Mouse (Mus musculus) embryonic facial prominence, embryonic 13.5 days (tissue): ENCODE measurements at regions not wholly inside any gene's neighbourhood (a gene's known extent, or its start where the extent isn't known, plus 50 kb on each side); places are given as distances from the start of the nearest gene placed in this dataset.

Experiments used
- ATAC-seq: fragments of 200-750 bp; cut with Nextera tagmentation; 2 replicates; pipeline ENCODE4 v1.8.0; 2017; ENCODE audit warnings: low read depth; ENCODE audit not compliant: insufficient number of reproducible peaks, insufficient read depth, low FRiP score, low TSS enrichment
- H3K27ac ChIP-seq: fragments of 300-500 bp; sonication (generic); 2 replicates; pipeline ENCODE4 v1.5.1; 2015; ENCODE audit warnings: moderate library complexity, mild to moderate bottlenecking, inconsistent platforms
- H3K27me3 ChIP-seq: fragments of 300-500 bp; sonication (generic); 2 replicates; pipeline ENCODE4 v1.6.1; 2015; ENCODE audit warnings: mild to moderate bottlenecking, inconsistent platforms
- H3K36me3 ChIP-seq: fragments of 300-500 bp; sonication (generic); 2 replicates; pipeline ENCODE4 v1.6.1; 2015; ENCODE audit warnings: mild to moderate bottlenecking, inconsistent platforms
- H3K4me1 ChIP-seq: fragments of 300-500 bp; sonication (generic); 2 replicates; pipeline ENCODE4 v1.6.1; 2015; ENCODE audit warnings: inconsistent platforms
- H3K4me2 ChIP-seq: fragments of 300-500 bp; sonication (generic); 2 replicates; pipeline ENCODE4 v1.6.1; 2015; ENCODE audit warnings: moderate library complexity, mild to moderate bottlenecking, inconsistent platforms
- H3K4me3 ChIP-seq: fragments of 300-500 bp; sonication (generic); 2 replicates; pipeline ENCODE4 v1.5.1; 2015; ENCODE audit warnings: mild to moderate bottlenecking, inconsistent platforms
- H3K9ac ChIP-seq: fragments of 300-500 bp; sonication (generic); 2 replicates; pipeline ENCODE4 v1.6.1; 2015; ENCODE audit warnings: mild to moderate bottlenecking, inconsistent platforms
- H3K9me3 ChIP-seq: fragments of 300-500 bp; sonication (generic); 2 replicates; pipeline ENCODE4 v1.6.1; 2016; ENCODE audit warnings: inconsistent platforms
- WGBS: fragments of 180-500 bp; shearing (Covaris S2); methylation state at CpG from one replicate; pipeline ENCODE4 v1.1.7; 2015; ENCODE audit warnings: mixed read lengths; 5-methylcytosine and 5-hydroxymethylcytosine counted together

DNA sequence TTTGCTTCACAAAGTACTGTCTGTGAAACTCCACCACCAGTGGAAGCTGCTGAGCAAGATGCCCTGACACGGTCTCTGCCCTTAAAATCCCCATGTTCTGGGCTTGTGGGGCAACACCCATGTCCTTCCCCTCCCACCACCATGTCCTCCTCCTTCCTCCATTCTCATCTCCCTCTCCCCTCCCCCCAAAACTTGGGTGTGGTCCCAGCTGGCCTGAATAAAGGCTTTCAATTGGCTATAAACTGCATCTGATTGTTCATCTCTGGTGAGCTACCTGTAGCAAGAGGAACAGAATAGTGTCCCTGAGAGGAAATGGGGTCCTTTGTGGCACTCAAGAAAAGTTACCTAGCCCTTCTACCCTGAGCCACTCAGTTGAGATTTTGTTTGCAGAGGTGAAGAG is 91.8 kb downstream of the Slc16a9 start:
- 92% methylated on average over 1 of the region's 1 CpGs for WGBS
- H3K9ac ChIP-seq, result no peak overlapping the region
- no peaks in the 10 kb centered on the region for H3K4me1 ChIP-seq
- H3K4me2 ChIP-seq, result no peak overlapping the region
- ATAC-seq, result no peak
- H3K36me3 ChIP-seq, result no peaks in the 10 kb centered on the region
- H3K27me3 ChIP-seq, result no peaks in the 10 kb centered on the region
- no peak overlapping the region for H3K27ac ChIP-seq
- H3K4me3 ChIP-seq, result no peak overlapping the region
- peaks cover 4% of the 10 kb centered on the region; the same call in 1 of the 2 replicates for H3K9me3 ChIP-seq

DNA sequence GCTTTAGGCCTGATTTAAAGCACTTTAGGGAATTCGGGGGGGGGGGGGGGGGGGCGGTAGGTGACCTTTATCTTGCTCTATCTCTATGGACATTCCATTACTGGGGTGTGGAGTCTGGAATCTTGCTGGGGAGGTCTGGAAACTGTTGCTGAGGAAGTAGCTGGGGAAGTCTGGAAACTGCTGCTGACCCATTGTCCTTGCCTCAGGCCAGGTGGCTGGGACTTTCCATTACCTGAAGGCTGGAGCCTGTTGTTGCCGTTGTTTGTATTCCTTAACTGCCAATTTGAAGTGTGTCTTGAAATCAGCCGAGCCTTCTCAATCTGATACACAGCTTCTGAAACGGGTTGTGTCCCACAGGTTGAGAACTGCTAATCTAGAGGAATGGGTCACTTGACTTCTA is 80.9 kb upstream of the Fam13c start:
- no peaks in the 10 kb centered on the region for H3K9me3 ChIP-seq
- ATAC-seq, result no peak
- no peak overlapping the region for H3K4me3 ChIP-seq
- no peaks in the 10 kb centered on the region for H3K36me3 ChIP-seq
- no peaks in the 10 kb centered on the region for H3K27me3 ChIP-seq
- H3K4me1 ChIP-seq, result no peaks in the 10 kb centered on the region
- H3K27ac ChIP-seq, result no peak overlapping the region
- WGBS, result 67% methylated on average over 5 of the region's 5 CpGs
- H3K9ac ChIP-seq, result no peak overlapping the region
- H3K4me2 ChIP-seq, result no peak overlapping the region

DNA sequence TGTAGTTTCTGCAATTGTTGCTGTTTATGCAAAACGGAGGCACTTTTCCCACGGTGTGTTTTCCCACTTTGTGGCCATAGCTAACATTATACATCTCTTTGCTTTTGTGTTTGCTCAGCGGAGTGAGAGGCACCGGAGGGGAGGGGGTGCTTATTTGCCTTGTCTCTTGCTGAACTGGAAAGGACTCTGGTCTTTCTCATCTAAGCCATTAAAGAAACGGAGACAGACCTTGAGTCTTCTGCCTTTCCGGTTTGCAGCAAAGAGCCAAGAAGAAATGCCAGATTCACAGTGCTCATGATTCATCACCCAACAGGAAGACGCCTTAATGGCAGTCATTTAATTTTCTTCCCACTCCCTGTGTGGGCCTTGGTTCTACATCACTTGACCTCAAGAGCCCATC is 80.4 kb upstream of the Fam13c start:
- Histone ChIP-seq H3K27ac (no peak overlapping the region), H3K9ac (no peak overlapping the region), H3K27me3 (no peaks in the 10 kb centered on the region), H3K4me2 (no peak overlapping the region), H3K4me1 (no peaks in the 10 kb centered on the region), H3K4me3 (no peak overlapping the region), H3K9me3 (no peaks in the 10 kb centered on the region), H3K36me3 (no peaks in the 10 kb centered on the region)
- 82% methylated on average over 7 of the region's 7 CpGs for WGBS
- no peak for ATAC-seq

DNA sequence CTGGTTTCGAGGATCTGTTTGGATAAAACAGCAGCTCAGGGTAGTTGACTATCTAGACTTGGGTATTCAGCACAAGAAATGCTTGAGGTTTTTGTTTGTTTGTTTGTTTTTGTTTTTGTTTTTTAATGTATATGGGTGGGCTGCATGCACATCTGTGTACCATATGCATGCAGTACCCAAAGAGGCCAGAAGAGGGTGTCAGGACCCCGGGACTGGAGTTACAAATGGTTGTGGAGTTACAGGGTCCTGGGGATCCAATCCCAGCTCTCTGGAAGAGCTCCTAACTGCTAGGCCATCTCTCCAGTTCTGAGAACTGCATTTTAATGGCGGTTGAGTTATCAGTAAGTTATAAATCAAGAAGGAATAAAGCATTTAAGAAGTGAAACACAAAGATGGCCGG is 77.2 kb upstream of the Fam13c start:
- no peak for ATAC-seq
- H3K36me3 ChIP-seq, result no peaks in the 10 kb centered on the region
- WGBS, result 76% methylated on average over 4 of the region's 4 CpGs
- no peaks in the 10 kb centered on the region for H3K27me3 ChIP-seq
- H3K27ac ChIP-seq, result no peak overlapping the region
- H3K9ac ChIP-seq, result no peak overlapping the region
- no peaks in the 10 kb centered on the region for H3K9me3 ChIP-seq
- 0 out of 2 replicates have a peak, but pooled peaks cover 6% of the 10 kb centered on the region for H3K4me1 ChIP-seq
- no peak overlapping the region for H3K4me2 ChIP-seq
- no peak overlapping the region for H3K4me3 ChIP-seq

DNA sequence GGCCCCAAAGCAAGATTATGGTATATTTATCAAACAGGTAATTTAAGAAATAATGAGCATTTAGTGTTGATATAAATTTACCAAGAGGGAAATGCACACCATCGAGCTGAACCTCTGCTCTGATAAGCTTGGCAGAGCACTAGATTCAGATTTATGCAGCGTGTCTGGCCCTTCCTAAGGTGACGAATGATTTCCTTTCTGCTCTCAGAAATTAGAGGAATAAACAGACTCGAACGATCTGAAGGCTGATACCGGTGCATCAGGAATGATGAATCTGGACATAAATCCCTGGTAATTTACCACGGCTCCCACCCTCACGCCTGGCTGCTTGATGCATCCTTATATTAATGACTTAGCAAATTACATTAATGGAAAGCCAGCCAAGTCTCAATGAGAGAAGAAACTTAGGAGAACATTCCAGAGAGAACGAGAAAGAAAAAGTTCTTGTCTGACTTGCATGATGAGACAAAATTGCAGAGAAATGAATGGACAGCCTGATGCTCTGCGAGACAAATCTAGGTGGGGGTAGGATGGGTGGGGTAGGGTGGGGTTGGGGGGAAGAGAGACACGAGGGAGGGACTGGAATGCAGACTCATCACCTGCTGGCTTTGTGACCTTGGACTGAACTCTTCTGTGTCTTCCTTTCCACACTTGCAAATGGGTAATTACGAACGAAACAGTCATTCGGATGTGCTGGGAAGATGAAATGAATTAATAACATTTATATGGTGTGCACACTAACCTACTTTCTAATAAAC is 75.9 kb upstream of the Fam13c start:
- ATAC-seq, result no peak

DNA sequence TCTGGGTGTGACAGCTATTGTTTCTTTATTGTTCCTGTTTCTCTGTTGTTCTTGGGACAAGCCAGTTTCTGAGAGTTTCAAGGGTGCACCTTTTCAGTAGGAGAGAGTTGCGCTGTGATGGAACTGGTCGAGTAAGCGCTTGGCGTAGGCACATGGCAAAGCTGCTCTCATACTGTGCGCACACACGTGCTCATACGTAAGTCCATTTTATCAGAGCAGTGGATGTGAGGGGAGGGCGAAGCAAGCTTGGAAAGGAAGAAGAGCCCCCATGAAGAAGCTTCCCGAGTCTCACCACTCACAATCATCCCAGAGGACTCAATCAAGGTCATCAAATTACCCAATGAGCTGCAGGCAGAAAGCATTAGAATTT is 75.3 kb upstream of the Fam13c start:
- no peaks in the 10 kb centered on the region for H3K27me3 ChIP-seq
- H3K36me3 ChIP-seq, result no peaks in the 10 kb centered on the region
- no peaks in the 10 kb centered on the region for H3K9me3 ChIP-seq
- no peak overlapping the region for H3K4me2 ChIP-seq
- no peak overlapping the region for H3K4me3 ChIP-seq
- H3K9ac ChIP-seq, result no peak overlapping the region
- no peak for ATAC-seq
- no peak overlapping the region for H3K27ac ChIP-seq
- H3K4me1 ChIP-seq, result 0 out of 2 replicates have a peak, but pooled peaks cover 9% of the 10 kb centered on the region
- WGBS, result 87% methylated on average over 9 of the region's 9 CpGs

More for the DNA sequence above, 75.9 kb upstream of the Fam13c start:
- Histone ChIP-seq H3K4me2 (no peak overlapping the region), H3K4me1 (0 out of 2 replicates have a peak, but pooled peaks cover 9% of the 10 kb centered on the region), H3K9ac (no peak overlapping the region), H3K27ac (no peak overlapping the region), H3K27me3 (no peaks in the 10 kb centered on the region), H3K9me3 (no peaks in the 10 kb centered on the region), H3K36me3 (no peaks in the 10 kb centered on the region), H3K4me3 (no peak overlapping the region)
- WGBS, result 72% methylated on average over 14 of the region's 14 CpGs

DNA sequence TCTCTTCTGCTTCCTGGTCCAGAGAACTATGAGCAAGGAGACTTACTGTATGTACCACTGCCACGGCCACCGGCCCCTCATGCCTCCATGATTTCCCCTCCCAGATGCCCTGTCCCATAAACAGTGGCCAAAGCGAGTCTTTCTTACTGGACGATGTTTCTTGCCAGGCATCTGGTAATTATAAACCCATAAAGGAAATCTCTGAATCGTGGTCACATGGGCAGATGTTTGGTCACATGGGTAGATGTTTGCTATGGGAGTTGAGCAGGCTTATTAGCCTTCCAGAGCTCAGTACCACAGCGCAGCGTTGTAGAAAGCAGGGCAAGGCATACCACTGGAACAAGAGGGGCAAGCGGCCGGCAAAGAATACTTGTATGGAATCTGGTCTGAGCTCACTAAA is 74.8 kb upstream of the Fam13c start:
- Histone ChIP-seq H3K27me3 (no peaks in the 10 kb centered on the region), H3K9me3 (no peaks in the 10 kb centered on the region), H3K36me3 (no peaks in the 10 kb centered on the region), H3K9ac (no peak overlapping the region), H3K4me2 (no peak overlapping the region), H3K4me1 (0 out of 2 replicates have a peak, but pooled peaks cover 9% of the 10 kb centered on the region), H3K27ac (no peak overlapping the region), H3K4me3 (no peak overlapping the region)
- 83% methylated on average over 9 of the region's 9 CpGs for WGBS
- ATAC-seq, result no peak

DNA sequence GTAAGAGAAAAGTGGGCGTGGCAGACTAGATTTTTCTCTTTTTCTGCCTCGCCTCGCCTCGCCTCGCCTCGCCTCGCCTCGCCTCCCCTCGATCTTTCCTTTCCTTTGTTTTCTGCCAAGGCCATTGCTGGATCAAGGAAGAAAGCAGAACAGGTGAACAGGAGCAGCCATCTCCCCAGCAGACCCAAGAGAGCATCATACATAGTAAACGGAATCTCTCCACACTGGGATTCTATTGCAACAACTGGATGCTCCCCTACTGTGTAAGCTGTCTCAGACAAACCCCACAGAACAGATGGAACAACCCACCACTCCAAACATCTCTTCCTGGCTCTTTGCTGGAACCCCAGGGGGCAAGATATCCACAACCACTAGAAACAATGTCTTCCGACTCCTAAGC is 72.4 kb upstream of the Fam13c start:
- no peak for ATAC-seq
- 75% methylated on average over 11 of the region's 11 CpGs for WGBS
- H3K9ac ChIP-seq, result no peak overlapping the region

DNA sequence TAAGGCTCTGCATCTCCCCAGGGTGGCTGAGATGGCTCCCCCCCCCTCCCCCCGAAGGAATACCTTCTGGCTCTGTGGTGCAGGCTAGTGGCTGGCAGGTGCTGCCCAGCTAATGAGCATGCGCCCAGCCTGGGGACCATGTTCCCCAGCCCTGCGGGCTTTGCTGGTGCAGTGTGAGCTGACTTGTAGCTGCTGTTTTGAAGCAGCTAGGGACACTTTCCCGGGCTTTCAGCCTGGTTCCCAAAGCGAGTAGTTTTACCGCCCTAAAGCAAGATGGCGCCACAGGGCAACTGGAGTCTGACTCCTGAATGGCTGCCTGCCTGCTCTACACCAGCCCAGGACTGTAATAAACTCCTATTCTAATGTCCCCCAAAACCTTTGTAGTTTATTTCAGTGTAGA is 71.6 kb upstream of the Fam13c start:
- H3K36me3 ChIP-seq, result no peaks in the 10 kb centered on the region
- H3K9me3 ChIP-seq, result no peaks in the 10 kb centered on the region
- no peak overlapping the region for H3K4me2 ChIP-seq
- H3K4me1 ChIP-seq, result peaks cover 19% of the 10 kb centered on the region; the same call in 1 of the 2 replicates
- no peaks in the 10 kb centered on the region for H3K27me3 ChIP-seq
- 22% methylated on average over 7 of the region's 7 CpGs for WGBS
- H3K9ac ChIP-seq, result no peak overlapping the region
- no peak overlapping the region; the same call in 1 of the 2 replicates for H3K27ac ChIP-seq
- no peak overlapping the region for H3K4me3 ChIP-seq
- no peak for ATAC-seq

More for the DNA sequence above, 72.4 kb upstream of the Fam13c start:
- Histone ChIP-seq H3K4me2 (no peak overlapping the region), H3K4me3 (no peak overlapping the region), H3K27ac (no peak overlapping the region), H3K4me1 (peaks cover 16% of the 10 kb centered on the region; the same call in 1 of the 2 replicates), H3K36me3 (no peaks in the 10 kb centered on the region), H3K9me3 (no peaks in the 10 kb centered on the region), H3K27me3 (no peaks in the 10 kb centered on the region)

DNA sequence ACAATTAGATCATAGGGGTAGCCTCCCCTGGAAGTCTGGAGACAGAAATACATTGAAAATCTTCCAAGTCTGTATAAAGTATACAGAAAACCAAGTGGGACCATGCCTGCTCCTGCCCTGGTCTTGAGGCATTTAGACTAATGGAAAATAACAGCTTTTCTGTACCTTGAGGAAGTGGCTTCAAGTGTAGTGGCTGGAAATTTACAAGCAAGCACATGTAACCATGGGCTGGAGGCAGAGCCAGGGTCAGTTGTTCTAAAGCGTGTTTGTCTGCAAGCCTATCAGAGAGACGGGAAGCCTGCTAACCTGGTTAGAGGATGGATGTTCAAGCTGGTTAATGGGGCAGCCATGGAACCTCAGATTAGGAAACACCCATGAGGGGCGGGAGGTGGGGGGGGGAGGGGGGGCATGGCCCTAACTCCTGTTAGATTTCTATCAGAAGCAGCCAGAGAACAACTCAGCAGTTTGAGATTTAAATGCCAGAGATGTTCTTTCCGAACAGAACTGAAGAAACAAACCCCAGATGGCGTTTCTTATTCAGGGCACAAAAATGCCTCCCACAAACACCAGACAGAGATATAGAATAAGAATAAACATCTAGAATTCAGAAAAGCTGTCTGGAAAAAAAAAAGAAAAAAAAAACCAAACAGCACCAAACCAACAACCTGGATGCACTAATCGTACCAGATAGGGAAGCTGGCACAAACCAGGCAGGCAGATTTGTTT is 67.7 kb upstream of the Fam13c start:
- H3K4me3 ChIP-seq, result no peak overlapping the region
- H3K9ac ChIP-seq, result no peak overlapping the region
- H3K36me3 ChIP-seq, result no peaks in the 10 kb centered on the region
- ATAC-seq, result no peak
- H3K9me3 ChIP-seq, result no peaks in the 10 kb centered on the region
- H3K4me1 ChIP-seq, result peaks cover 18% of the 10 kb centered on the region; the same call in 1 of the 2 replicates
- no peaks in the 10 kb centered on the region for H3K27me3 ChIP-seq
- H3K27ac ChIP-seq, result peak overlapping the region; percentile 51; the same call in 1 of the 2 replicates
- no peak overlapping the region for H3K4me2 ChIP-seq
- 58% methylated on average over 6 of the region's 6 CpGs for WGBS

DNA sequence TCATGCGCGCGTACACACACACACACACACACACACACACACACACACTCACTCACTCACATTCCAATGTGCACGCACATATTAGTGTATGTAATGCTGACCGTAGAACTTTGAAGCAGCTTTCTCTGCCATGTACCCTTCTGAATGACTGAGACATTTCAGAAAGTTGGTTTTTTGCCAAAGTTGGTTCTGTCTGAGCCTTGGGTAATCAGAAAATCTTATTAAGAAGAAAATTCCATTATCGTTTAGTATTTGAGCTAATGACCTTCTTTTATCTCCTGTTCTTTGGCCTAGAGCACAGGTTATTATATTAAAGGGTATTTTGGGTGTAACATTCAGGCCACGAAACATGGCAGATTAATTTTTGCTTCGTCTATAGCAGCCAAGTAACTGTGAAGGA is 67.1 kb upstream of the Fam13c start:
- H3K4me3 ChIP-seq, result no peak overlapping the region
- no peak overlapping the region for H3K9ac ChIP-seq
- no peaks in the 10 kb centered on the region for H3K9me3 ChIP-seq
- no peak for ATAC-seq
- no peaks in the 10 kb centered on the region for H3K36me3 ChIP-seq
- WGBS, result 64% methylated on average over 8 of the region's 8 CpGs
- peaks cover 12% of the 10 kb centered on the region; the same call in 1 of the 2 replicates for H3K4me1 ChIP-seq
- H3K27ac ChIP-seq, result no peak overlapping the region
- no peaks in the 10 kb centered on the region for H3K27me3 ChIP-seq
- H3K4me2 ChIP-seq, result no peak overlapping the region

DNA sequence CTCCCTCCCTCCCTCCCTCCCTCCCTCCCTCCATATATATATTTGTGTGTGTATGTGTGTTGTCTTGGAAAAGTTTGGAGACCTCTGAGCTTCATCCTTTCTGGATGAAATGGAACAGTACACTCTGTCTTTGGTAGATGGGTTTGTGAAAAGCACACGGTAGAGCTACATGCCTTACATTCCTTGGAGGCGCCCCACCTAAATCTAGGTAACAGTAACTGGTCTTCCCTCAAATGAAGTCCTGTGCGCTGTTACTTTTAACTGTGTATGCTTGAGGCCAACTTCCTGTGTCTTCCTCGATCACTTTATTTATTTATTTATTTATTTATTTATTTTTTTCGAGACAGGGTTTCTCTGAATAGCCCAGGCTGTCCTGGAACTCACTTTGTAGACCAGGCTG is 66.4 kb upstream of the Fam13c start:
- no peak for ATAC-seq
- H3K9ac ChIP-seq, result no peak overlapping the region
- peaks cover 10% of the 10 kb centered on the region; the same call in 1 of the 2 replicates for H3K4me1 ChIP-seq
- H3K36me3 ChIP-seq, result no peaks in the 10 kb centered on the region
- H3K27me3 ChIP-seq, result no peaks in the 10 kb centered on the region
- H3K27ac ChIP-seq, result no peak overlapping the region
- no peaks in the 10 kb centered on the region for H3K9me3 ChIP-seq
- H3K4me3 ChIP-seq, result no peak overlapping the region
- H3K4me2 ChIP-seq, result no peak overlapping the region
- WGBS, result 83% methylated on average over 5 of the region's 5 CpGs
